Mouse (Mus musculus) liver, adult 2 months (tissue): ENCODE data around the gene Hacd4. TPM values are rescaled to one million over a fixed set of nuclear protein-coding genes. Genes with fewer than 3 reads are reported as not detected.
"Not testable (repeated sequence)": the region's sequence is repeated elsewhere in the genome, so short reads cannot be mapped to it uniquely, and the experiment has no call there.

ENCODE experiments used
- DNase-seq: peaks from one replicate; pipeline ENCODE4 v3.0.0-alpha.2; 2011; ENCODE audit warnings: low read depth, low spot score; ENCODE audit errors: extremely low read depth
- H3K27ac ChIP-seq: fragments of 200-500 bp; replicated peaks from 2 replicates; pipeline ENCODE4 v1.5.1; 2012; ENCODE audit warnings: low read depth, mild to moderate bottlenecking, control low read depth, inconsistent platforms, low read length; ENCODE audit not compliant: insufficient read depth
- H3K27me3 ChIP-seq: fragments of 200-500 bp; 2 replicates; pipeline ENCODE4 v1.6.1; 2012; ENCODE audit warnings: mild to moderate bottlenecking, moderate library complexity, low read length, inconsistent platforms; ENCODE audit not compliant: control insufficient read depth, insufficient read depth
- H3K36me3 ChIP-seq: fragments of 200-500 bp; 2 replicates; pipeline ENCODE4 v1.6.1; 2012; ENCODE audit warnings: low read length, inconsistent platforms; ENCODE audit not compliant: control insufficient read depth, insufficient read depth
- H3K4me1 ChIP-seq: fragments of 200-500 bp; 2 replicates; pipeline ENCODE4 v1.6.1; 2011; ENCODE audit warnings: low read length; ENCODE audit not compliant: control insufficient read depth, insufficient read depth
- H3K4me3 ChIP-seq: fragments of 200-500 bp; 2 replicates; pipeline ENCODE4 v1.5.1; 2011; ENCODE audit warnings: low read depth, mild to moderate bottlenecking, control low read depth, low read length, moderate library complexity; ENCODE audit not compliant: insufficient read depth
- H3K79me2 ChIP-seq: fragments of 200-500 bp; 2 replicates; pipeline ENCODE4 v1.6.1; 2012; ENCODE audit warnings: inconsistent platforms, mild to moderate bottlenecking, low read length, moderate library complexity; ENCODE audit not compliant: control insufficient read depth, insufficient read depth
- H3K9ac ChIP-seq: fragments of 200-500 bp; 2 replicates; pipeline ENCODE4 v1.6.1; 2012; ENCODE audit warnings: low read depth, mild to moderate bottlenecking, control low read depth, inconsistent platforms, low read length
- CTCF ChIP-seq: fragments of 200-500 bp; IDR thresholded peaks from 2 replicates; pipeline ENCODE4 v1.5.1; 2011; ENCODE audit warnings: low read depth, low read length, control low read depth
- POLR2A ChIP-seq: fragments of 200-500 bp; IDR thresholded peaks from 2 replicates; pipeline ENCODE4 v1.6.1; 2011; ENCODE audit warnings: low read length, control low read depth; ENCODE audit not compliant: insufficient read depth; ENCODE audit errors: extremely low read depth
- WGBS: fragments of 180-500 bp; shearing (Covaris S2); methylation state at CpG from one replicate; pipeline ENCODE4 v1.1.7; 2018; 5-methylcytosine and 5-hydroxymethylcytosine counted together
- polyA plus RNA-seq: library from polyadenylated mRNA; depleted of rRNA; stranded (reverse); fragments of >200 nt; gene quantifications from 2 replicates; pipeline ENCODE4 v1.2.3, GENCODE M21; 2012
- total RNA-seq: library from RNA; depleted of rRNA; stranded (reverse); fragments of >200 nt; gene quantifications from 2 replicates; pipeline ENCODE4 v1.2.3, GENCODE M21; 2014

Gene Hacd4
- total and polyA plus RNA-seq, 2 experiments, result 0.27 to 1.8 TPM

DNA sequence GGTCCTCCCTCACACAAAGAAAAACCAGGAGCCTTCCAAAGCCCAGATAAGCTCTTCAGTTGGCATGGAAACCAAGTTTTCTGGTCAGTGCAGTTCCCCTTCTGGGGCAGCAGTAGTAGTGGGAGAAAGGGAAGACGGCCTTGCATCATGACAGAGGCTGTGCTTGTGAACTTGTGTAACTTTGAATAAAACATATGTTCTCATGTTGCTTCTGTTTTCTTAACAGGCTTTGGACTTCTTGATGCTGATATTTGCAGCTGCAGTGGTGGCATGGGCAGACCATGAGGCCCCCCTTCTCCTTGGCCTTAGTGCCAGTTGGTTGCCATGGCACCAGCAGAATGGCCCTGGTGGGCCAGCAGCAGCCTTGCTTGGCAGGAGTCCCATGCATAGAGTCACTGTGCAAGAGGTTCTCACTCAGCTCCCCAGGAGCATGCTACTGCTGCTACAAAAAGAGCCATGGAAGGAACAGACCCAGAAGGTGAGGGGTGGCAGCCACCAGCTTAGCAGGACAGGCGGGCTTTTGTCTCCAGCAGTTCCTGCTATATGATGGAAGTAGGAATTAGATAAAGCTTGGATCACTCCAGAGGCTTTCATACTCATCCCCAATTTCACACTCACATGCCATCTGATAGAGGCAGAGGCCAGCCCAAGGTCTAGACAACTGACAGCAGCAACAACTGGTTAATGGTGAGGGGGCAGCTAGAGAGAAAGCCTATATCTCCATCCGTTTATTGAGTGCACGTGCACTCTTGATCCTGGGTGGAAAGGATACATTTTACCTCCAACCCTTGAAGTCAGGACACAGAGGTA, 31.6 kb downstream of the Hacd4 start:
- Histone ChIP-seq H3K4me1 (no peaks in the 10 kb centered on the region), H3K9ac (no peak overlapping the region), H3K27me3 (no peaks in the 10 kb centered on the region), H3K36me3 (peaks cover 14% of the 10 kb centered on the region), H3K27ac (no peak overlapping the region), H3K4me3 (no peak overlapping the region), H3K79me2 (no peaks in the 10 kb centered on the region)
- peak; percentile 20 for DNase-seq
- 93% methylated on average over 4 of the region's 4 CpGs for WGBS
- TF ChIP-seq POLR2A (no peak), CTCF (no peak)

GRCm38 (mm10) chr4:88402884-88403283, 35.8 kb downstream of the Hacd4 start:
- no peak for DNase-seq
- Histone ChIP-seq H3K79me2 (no peaks in the 10 kb centered on the region), H3K4me3 (no peak overlapping the region), H3K27ac (no peak overlapping the region), H3K4me1 (no peaks in the 10 kb centered on the region), H3K36me3 (peaks cover 7% of the 10 kb centered on the region), H3K27me3 (no peaks in the 10 kb centered on the region), H3K9ac (no peak overlapping the region)
- WGBS, result 94% methylated on average over 6 of the region's 6 CpGs
- no peak for TF ChIP-seq POLR2A

DNA sequence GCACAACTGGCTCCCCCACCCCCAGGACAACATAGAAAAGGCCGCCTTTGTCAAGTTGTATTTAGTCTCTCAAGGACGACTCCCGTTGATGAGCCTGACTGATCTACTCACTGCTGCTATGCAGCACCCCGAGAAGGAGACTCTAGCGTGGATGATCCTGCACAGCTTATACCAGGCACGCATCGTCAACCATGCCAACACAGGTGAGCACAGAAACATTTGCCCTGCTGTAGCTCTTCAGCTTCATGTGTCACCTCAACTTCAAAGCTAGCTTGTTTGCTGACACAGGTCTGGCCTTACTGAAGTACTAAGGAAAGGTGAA, 37.8 kb downstream of the Hacd4 start:
- TF ChIP-seq POLR2A, result no peak
- WGBS, result 95% methylated on average over 7 of the region's 7 CpGs
- Histone ChIP-seq H3K4me3 (no peak overlapping the region), H3K9ac (no peak overlapping the region), H3K27me3 (no peaks in the 10 kb centered on the region), H3K36me3 (peaks cover 3% of the 10 kb centered on the region), H3K4me1 (no peaks in the 10 kb centered on the region), H3K79me2 (no peaks in the 10 kb centered on the region), H3K27ac (no peak overlapping the region)
- no peak for DNase-seq

DNA sequence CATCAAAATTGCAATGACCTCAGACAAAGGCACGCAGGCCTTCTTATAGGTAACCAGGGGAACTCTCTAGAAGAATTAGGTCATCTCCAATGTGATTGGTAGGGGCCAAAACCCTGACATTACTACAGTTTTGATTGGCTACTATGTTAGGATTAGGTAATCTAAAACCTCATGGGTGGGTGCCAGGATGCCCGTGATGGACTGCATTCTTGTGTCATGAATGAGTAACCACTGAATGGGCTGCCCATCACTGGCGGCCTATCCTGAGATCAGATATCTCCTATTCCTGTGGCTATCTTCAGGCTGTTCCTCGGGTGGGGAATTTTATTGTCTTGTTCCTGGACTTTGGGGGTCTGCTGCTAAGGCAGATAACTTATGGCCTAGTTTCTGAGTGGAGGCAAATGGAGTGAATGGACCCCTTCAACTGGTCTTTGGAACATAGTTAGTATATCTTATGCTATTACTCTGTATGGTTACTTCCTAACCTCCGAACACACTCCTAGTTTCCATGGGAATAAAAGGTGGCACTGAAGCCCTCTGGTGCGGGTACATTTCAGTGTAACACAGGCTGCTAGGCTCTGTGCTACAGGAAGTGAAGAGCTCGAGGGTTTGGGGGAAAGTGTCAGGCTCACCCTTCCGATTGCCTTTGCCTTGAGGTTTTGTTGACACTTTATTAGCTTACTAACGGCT, 38.3 kb downstream of the Hacd4 start:
- 85% methylated on average over 9 of the region's 9 CpGs for WGBS
- Histone ChIP-seq H3K27me3 (no peaks in the 10 kb centered on the region), H3K79me2 (no peaks in the 10 kb centered on the region), H3K27ac (no peak overlapping the region), H3K9ac (no peak overlapping the region), H3K4me3 (no peak overlapping the region), H3K36me3 (peaks cover 3% of the 10 kb centered on the region), H3K4me1 (no peaks in the 10 kb centered on the region)
- TF ChIP-seq POLR2A (no peak), CTCF (no peak)
- no peak for DNase-seq

DNA sequence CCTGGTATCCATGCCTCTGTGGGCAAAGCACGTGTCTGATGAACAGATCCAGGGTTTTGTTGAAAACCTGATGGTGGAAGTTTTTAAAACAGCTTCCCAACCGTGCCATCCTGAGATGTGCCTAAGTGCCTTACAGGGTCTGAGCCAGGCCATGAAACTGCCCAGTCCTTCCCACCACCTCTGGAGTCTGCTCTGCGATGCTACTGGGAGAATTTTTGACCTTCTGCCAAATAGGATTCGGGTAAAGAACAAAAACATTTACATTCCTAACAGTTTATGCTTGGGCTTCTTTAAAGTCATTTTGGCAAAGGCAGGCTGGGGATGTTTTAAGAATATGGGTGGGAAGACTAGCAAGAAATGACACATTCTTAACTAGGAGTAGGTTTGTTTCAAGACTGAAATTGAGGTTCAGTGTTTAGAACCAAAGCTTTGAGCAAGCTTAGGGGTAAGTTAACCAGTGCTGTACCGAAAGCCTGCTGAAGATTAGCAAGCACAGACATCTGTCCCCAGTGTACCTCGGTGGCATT, 41.7 kb downstream of the Hacd4 start:
- Histone ChIP-seq H3K27ac (no peak overlapping the region), H3K4me1 (no peaks in the 10 kb centered on the region), H3K36me3 (peaks cover 4% of the 10 kb centered on the region), H3K9ac (no peak overlapping the region), H3K4me3 (no peak overlapping the region), H3K27me3 (no peaks in the 10 kb centered on the region), H3K79me2 (no peaks in the 10 kb centered on the region)
- DNase-seq, result no peak
- no peak for TF ChIP-seq CTCF
- no peak for TF ChIP-seq POLR2A
- 82% methylated on average over 6 of the region's 6 CpGs for WGBS

GRCm38 (mm10) chr4:88395717-88396116, 43.0 kb downstream of the Hacd4 start:
- Histone ChIP-seq H3K9ac (no peak overlapping the region), H3K4me3 (no peak overlapping the region), H3K4me1 (no peaks in the 10 kb centered on the region), H3K79me2 (no peaks in the 10 kb centered on the region), H3K27ac (no peak overlapping the region), H3K36me3 (peaks cover 6% of the 10 kb centered on the region), H3K27me3 (no peaks in the 10 kb centered on the region)
- DNase-seq, result no peak
- TF ChIP-seq CTCF, result no peak
- TF ChIP-seq POLR2A, result no peak
- WGBS, result 92% methylated on average over 3 of the region's 3 CpGs

GRCm38 (mm10) chr4:88390596-88390995, 48.1 kb downstream of the Hacd4 start:
- H3K27ac ChIP-seq, H3K27me3 ChIP-seq, H3K9ac ChIP-seq, DNase-seq, H3K4me1 ChIP-seq, H3K36me3 ChIP-seq, H3K79me2 ChIP-seq, H3K4me3 ChIP-seq: not testable (repeated sequence)
- WGBS, result 88% methylated on average over 1 of the region's 1 CpGs
